Mouse (Mus musculus): ENCODE results near the gene Nme7.

- TF ChIP-seq CTCF (conservative IDR thresholded peaks at IDR 0.05 in 1 of 2, IDR thresholded peaks at IDR 0.05 in 1 of 2; ENCODE audit: low read depth in 2 of 2, low read length in 2 of 2), result no peak
- no peak for TF ChIP-seq HCFC1 (IDR thresholded peaks at IDR 0.05; ENCODE audit: low read depth, low read length)
- TF ChIP-seq NELFE (IDR thresholded peaks at IDR 0.05; ENCODE audit: low read depth, low read length), result no peak
- no peak for TF ChIP-seq UBTF (IDR thresholded peaks at IDR 0.05; ENCODE audit: low read depth, low read length)
- TF ChIP-seq TCF12 (IDR thresholded peaks at IDR 0.05; ENCODE audit: low read depth, low read length), result no peak
- no peak for TF ChIP-seq E2F4 (IDR thresholded peaks at IDR 0.05; ENCODE audit: insufficient replicate concordance, low read depth, low read length)
- no peak for TF ChIP-seq POLR2A (IDR thresholded peaks at IDR 0.05; ENCODE audit: low read depth, low read length)
- no peak for TF ChIP-seq MAZ (IDR thresholded peaks at IDR 0.05; ENCODE audit: low read depth, low read length)
- no peak for TF ChIP-seq GABPA (IDR thresholded peaks at IDR 0.05; ENCODE audit: insufficient replicate concordance, low read depth, low read length)
- no peak for TF ChIP-seq RAD21 (IDR thresholded peaks at IDR 0.05; ENCODE audit: low read depth, low read length)
Measured at GRCm38 (mm10) chr1:164395131-164395780, 91.3 kb downstream of the Nme7 start.

Data from CH12.LX (cell line).